Comparison of ENCODE assay signal across 14 mouse cellular contexts in the genomic region with DNA sequence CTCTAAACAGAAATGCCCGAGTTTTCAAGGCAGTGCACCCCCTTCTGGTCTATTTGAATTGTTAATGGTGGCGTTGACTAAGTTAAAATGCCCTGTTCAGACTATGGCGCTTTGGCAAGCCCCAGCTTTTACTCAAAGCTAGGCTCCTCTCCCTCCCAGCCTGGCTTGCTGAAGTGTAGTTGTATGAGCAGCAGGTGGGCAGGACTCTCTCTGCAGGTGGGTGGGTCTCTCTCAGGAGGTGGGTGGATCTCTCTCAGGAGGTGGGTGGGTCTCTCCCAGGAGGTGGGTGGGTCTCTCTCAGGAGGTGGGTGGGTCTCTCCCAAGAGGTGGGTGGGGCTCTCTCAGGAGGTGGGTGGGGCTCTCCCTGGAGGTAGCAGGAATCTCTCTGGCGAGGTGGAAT.
"Had no signal": no experiment of that assay in that cellular context is flagged by ENCODE, and none has a peak within 500 bp of the region (broad histone marks: within the 10 kb centered on the region; RNA-seq: fewer than 3 reads in every experiment).

No protein-coding gene starts in this region.

- H3K9ac ChIP-seq: limb, embryonic 15.5 days; liver, embryonic 12.5 days; lung, embryonic 14.5 days; midbrain, embryonic 15.5 days; neural tube, embryonic 12.5 days had no signal

- H3K4me3 ChIP-seq: limb, embryonic 15.5 days; liver, embryonic 12.5 days; midbrain, embryonic 10.5 days; midbrain, embryonic 15.5 days; neural tube, embryonic 12.5 days had no signal

- H3K27ac ChIP-seq: limb, embryonic 15.5 days; liver, embryonic 12.5 days; midbrain, embryonic 10.5 days; midbrain, embryonic 15.5 days; neural tube, embryonic 12.5 days had no signal

- H3K27me3 ChIP-seq: limb, embryonic 15.5 days; liver, embryonic 12.5 days; midbrain, embryonic 15.5 days; neural tube, embryonic 12.5 days had no signal

- H3K36me3 ChIP-seq: limb, embryonic 15.5 days; liver, embryonic 12.5 days; midbrain, embryonic 10.5 days; midbrain, embryonic 15.5 days; neural tube, embryonic 12.5 days had no signal

- H3K4me1 ChIP-seq: limb, embryonic 15.5 days; liver, embryonic 12.5 days; midbrain, embryonic 10.5 days; midbrain, embryonic 15.5 days; neural tube, embryonic 12.5 days had no signal

- DNase-seq: kidney, postnatal 36 days; layer of hippocampus, adult 9-11 months; layer of hippocampus, postnatal 36 days; lung, embryonic 14.5 days; lung, postnatal 10 days; lung, postnatal 4 days; right cerebral cortex, postnatal 4 days; thymus, adult 18-20 months; thymus, postnatal 14 days had no signal

- H3K9me3 ChIP-seq: limb, embryonic 15.5 days; liver, embryonic 12.5 days; midbrain, embryonic 10.5 days; midbrain, embryonic 15.5 days; neural tube, embryonic 12.5 days had no signal

- ATAC-seq: liver, embryonic 12.5 days; midbrain, embryonic 15.5 days had no signal

- H3K4me2 ChIP-seq: limb, embryonic 15.5 days; liver, embryonic 12.5 days; lung, embryonic 14.5 days; midbrain, embryonic 15.5 days; neural tube, embryonic 12.5 days had no signal
